Mouse (Mus musculus) MEL (cell line): ENCODE data around the gene Tssk6. TPM values are rescaled to one million over a fixed set of nuclear protein-coding genes. Genes with fewer than 3 reads are reported as not detected.

Experiments
- DNase-seq: peaks from one replicate; pipeline ENCODE4 v3.0.0; 2011; ENCODE audit warnings: low read depth, low spot score
- H3K27ac ChIP-seq: 2 replicates; pipeline ENCODE4 v1.5.1; 2012; ENCODE audit warnings: low read depth, mild to moderate bottlenecking, control low read depth, low read length, moderate library complexity; ENCODE audit not compliant: control insufficient read depth
- H3K27me3 ChIP-seq, 2 experiments: fragments of 150-350 bp in 1 of 2; sonication (generic) in 1 of 2; 2 replicates each; pipeline ENCODE4 v1.6.1; 2012; ENCODE audit warnings: low read length in 2 of 2, mild to moderate bottlenecking in 2 of 2, improper control_type of control experiment in 1 of 2, moderate library complexity in 1 of 2; ENCODE audit not compliant: insufficient read depth in 2 of 2, control insufficient read depth in 1 of 2
- H3K36me3 ChIP-seq, 2 experiments: 2 replicates each; pipeline ENCODE4 v1.6.1; 2012 to 2014; ENCODE audit warnings: low read length in 2 of 2, improper control_type of control experiment in 1 of 2, inconsistent platforms in 1 of 2, mild to moderate bottlenecking in 1 of 2; ENCODE audit not compliant: insufficient read depth in 2 of 2, control insufficient read depth in 1 of 2
- H3K4me1 ChIP-seq, 2 experiments: fragments of 150-350 bp in 1 of 2; sonication (generic) in 1 of 2; 2 replicates each; pipeline ENCODE4 v1.6.1; 2012; ENCODE audit warnings: low read length in 2 of 2, improper control_type of control experiment in 1 of 2, mild to moderate bottlenecking in 1 of 2; ENCODE audit not compliant: insufficient read depth in 2 of 2, control insufficient read depth in 1 of 2
- H3K4me3 ChIP-seq, 2 experiments: fragments of 150-350 bp in 1 of 2; sonication (generic) in 1 of 2; 2 replicates each; pipeline ENCODE4 v1.5.1; 2012; ENCODE audit warnings: low read depth in 2 of 2, low read length in 2 of 2, mild to moderate bottlenecking in 2 of 2, moderate library complexity in 2 of 2, control low read depth in 1 of 2, improper control_type of control experiment in 1 of 2; ENCODE audit not compliant: control insufficient read depth in 1 of 2, insufficient read depth in 1 of 2
- H3K79me2 ChIP-seq: 2 replicates; pipeline ENCODE4 v1.6.1; 2012; ENCODE audit warnings: mild to moderate bottlenecking, low read length, moderate library complexity; ENCODE audit not compliant: control insufficient read depth, poor library complexity, insufficient read depth
- H3K9ac ChIP-seq: 2 replicates; pipeline ENCODE4 v1.6.1; 2012; ENCODE audit warnings: low read depth, mild to moderate bottlenecking, control low read depth, low read length, moderate library complexity; ENCODE audit not compliant: control insufficient read depth, poor library complexity, severe bottlenecking
- H3K9me3 ChIP-seq: fragments of 150-350 bp; sonication (generic); replicated peaks from 2 replicates; pipeline ENCODE4 v1.6.1; 2012; ENCODE audit warnings: mild to moderate bottlenecking, low read length, improper control_type of control experiment, moderate library complexity; ENCODE audit not compliant: insufficient read depth
- CHD2 ChIP-seq: IDR thresholded peaks from 2 replicates; pipeline ENCODE4 v1.6.1; 2011; ENCODE audit warnings: low read length, improper control_type of control experiment
- E2F4 ChIP-seq: IDR thresholded peaks from 2 replicates; pipeline ENCODE4 v1.6.1; 2011; ENCODE audit warnings: low read depth, low read length, improper control_type of control experiment, borderline replicate concordance
- ELF1 ChIP-seq: IDR thresholded peaks from 2 replicates; pipeline ENCODE4 v1.6.1; 2014; ENCODE audit warnings: low read depth, mild to moderate bottlenecking, inconsistent platforms, low read length, improper control_type of control experiment, moderate library complexity
- EP300 ChIP-seq, 2 experiments: IDR thresholded peaks; 2 replicates each; pipeline ENCODE4 v1.6.1; 2011; ENCODE audit warnings: improper control_type of control experiment in 2 of 2, low read length in 2 of 2, low read depth in 1 of 2, mild to moderate bottlenecking in 1 of 2
- ETS1 ChIP-seq: IDR thresholded peaks from 2 replicates; pipeline ENCODE4 v1.6.1; 2012; ENCODE audit warnings: low read depth, mild to moderate bottlenecking, inconsistent platforms, low read length, improper control_type of control experiment, moderate library complexity
- GABPA ChIP-seq: IDR thresholded peaks from 2 replicates; pipeline ENCODE4 v1.6.1; 2012; ENCODE audit warnings: low read depth, mild to moderate bottlenecking, inconsistent platforms, low read length, improper control_type of control experiment, moderate library complexity
- GATA1 ChIP-seq: IDR thresholded peaks from 2 replicates; pipeline ENCODE4 v1.6.1; 2011; ENCODE audit warnings: low read depth, low read length, improper control_type of control experiment
- HCFC1 ChIP-seq: IDR thresholded peaks from 2 replicates; pipeline ENCODE4 v1.6.1; 2012; ENCODE audit warnings: low read depth, mild to moderate bottlenecking, inconsistent platforms, low read length, improper control_type of control experiment, moderate library complexity
- MAX ChIP-seq: IDR thresholded peaks from 2 replicates; pipeline ENCODE4 v1.6.1; 2011; ENCODE audit warnings: low read length, improper control_type of control experiment
- MAZ ChIP-seq: IDR thresholded peaks from 2 replicates; pipeline ENCODE4 v1.6.1; 2012; ENCODE audit warnings: low read depth, mild to moderate bottlenecking, inconsistent platforms, low read length, improper control_type of control experiment
- MEF2A ChIP-seq: IDR thresholded peaks from 2 replicates; pipeline ENCODE4 v1.6.1; 2014; ENCODE audit warnings: low read depth, mild to moderate bottlenecking, inconsistent platforms, low read length, improper control_type of control experiment; ENCODE audit not compliant: poor library complexity, insufficient replicate concordance, severe bottlenecking; ENCODE audit errors: extremely low read depth
- NELFE ChIP-seq: IDR thresholded peaks from 2 replicates; pipeline ENCODE4 v1.6.1; 2011; ENCODE audit warnings: low read depth, low read length, improper control_type of control experiment
- POLR2AphosphoS5 ChIP-seq: IDR thresholded peaks from 2 replicates; pipeline ENCODE4 v1.6.1; 2012; ENCODE audit warnings: low read depth, borderline replicate concordance, mild to moderate bottlenecking, inconsistent platforms, low read length, moderate library complexity, mixed read lengths
- SIN3A ChIP-seq: IDR thresholded peaks from 2 replicates; pipeline ENCODE4 v1.6.1; 2012; ENCODE audit warnings: low read length, improper control_type of control experiment, inconsistent platforms
- SMC3 ChIP-seq: IDR thresholded peaks from 2 replicates; pipeline ENCODE4 v1.6.1; 2011; ENCODE audit warnings: low read depth, low read length, improper control_type of control experiment
- TAL1 ChIP-seq: IDR thresholded peaks from 2 replicates; pipeline ENCODE4 v1.6.1; 2012; ENCODE audit warnings: mild to moderate bottlenecking, inconsistent platforms, low read length, moderate library complexity, mixed read lengths
- TBP ChIP-seq: IDR thresholded peaks from 2 replicates; pipeline ENCODE4 v1.8.0; 2011; ENCODE audit warnings: low read depth, low read length, improper control_type of control experiment
- USF2 ChIP-seq, 2 experiments: IDR thresholded peaks; 2 replicates each; pipeline ENCODE4 v1.6.1; 2011 to 2012; ENCODE audit warnings: improper control_type of control experiment in 2 of 2, low read length in 2 of 2, borderline replicate concordance in 1 of 2, inconsistent platforms in 1 of 2, low read depth in 1 of 2, mild to moderate bottlenecking in 1 of 2; ENCODE audit not compliant: insufficient read depth in 1 of 2
- ZC3H11A ChIP-seq: IDR thresholded peaks from 2 replicates; pipeline ENCODE4 v1.6.1; 2012; ENCODE audit warnings: low read depth, mild to moderate bottlenecking, inconsistent platforms, low read length, improper control_type of control experiment
- polyA plus RNA-seq, 2 experiments: library from polyadenylated mRNA; stranded (reverse) in 1 of 2; unstranded in 1 of 2; fragments of >175 nt in 1 of 2; fragments of >200 nt in 1 of 2; gene quantifications; 2 replicates each; pipeline versions ENCODE4 v1.2.1 to v1.2.4; 2012; ENCODE audit warnings: low replicate concordance in 2 of 2, low read depth in 1 of 2; ENCODE audit not compliant: insufficient read length in 2 of 2, insufficient read depth in 1 of 2, missing spikeins in 1 of 2
- total RNA-seq: library from RNA; depleted of rRNA; stranded (reverse); fragments of 300-350 nt; gene quantifications from 2 replicates; pipeline ENCODE4 v1.2.3, GENCODE M21; 2012

Gene Tssk6
- total and polyA plus RNA-seq, 3 experiments, result 3.4 to 3.8 TPM; not detected in 1

DNA sequence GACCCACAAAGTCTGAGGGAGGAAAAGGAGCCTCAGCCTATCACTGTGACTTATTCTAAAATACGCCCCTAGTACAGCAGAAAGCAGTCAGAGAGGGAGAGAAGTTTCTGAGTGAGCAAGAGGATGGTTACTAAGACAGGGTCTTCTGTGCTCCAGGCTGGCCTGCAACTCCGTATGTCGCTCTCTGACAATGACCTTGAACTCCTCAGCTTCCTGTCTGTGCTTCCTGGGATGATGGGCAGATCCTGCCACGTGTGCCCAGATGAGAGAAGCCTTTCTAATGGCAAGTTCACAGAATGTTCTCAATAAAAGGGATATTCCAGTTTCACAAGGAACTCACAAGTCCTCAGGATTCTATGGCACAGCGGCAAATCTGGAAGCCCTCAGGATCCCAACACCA is 32.6 kb downstream of the Tssk6 start:
- Histone ChIP-seq H3K4me1 (peaks cover 0 to under 1% of the 10 kb centered on the region in 2 experiments; a peak in 2 of 4 replicates), H3K36me3 (peaks cover 0 to 2% of the 10 kb centered on the region in 2 experiments; a peak in 2 of 4 replicates), H3K9ac (no peak overlapping the region), H3K27me3 (no peaks in the 10 kb centered on the region), H3K27ac (no peak overlapping the region), H3K9me3 (no peaks in the 10 kb centered on the region), H3K4me3 (no peak overlapping the region), H3K79me2 (peaks cover 15% of the 10 kb centered on the region)
- no peak for DNase-seq
- TF ChIP-seq TAL1, result no peak
- TF ChIP-seq POLR2AphosphoS5, result no peak
- no peak for TF ChIP-seq USF2 (IDR thresholded peaks at IDR 0.05; ENCODE audit: borderline replicate concordance in 1 of 2, insufficient read depth in 1 of 2, low read depth in 1 of 2, low read length in 2 of 2)

- H3K9ac ChIP-seq, result no peak overlapping the region
- H3K79me2 ChIP-seq, result peaks cover 23% of the 10 kb centered on the region
- H3K4me3 ChIP-seq, result no peak overlapping the region
- H3K9me3 ChIP-seq, result no peaks in the 10 kb centered on the region
- TF ChIP-seq MAX, result no peak
- TF ChIP-seq CHD2, result no peak
- no peak for TF ChIP-seq GATA1
- no peak for TF ChIP-seq USF2 (IDR thresholded peaks at IDR 0.05; ENCODE audit: borderline replicate concordance in 1 of 2, insufficient read depth in 1 of 2, low read depth in 1 of 2, low read length in 2 of 2)
- TF ChIP-seq MEF2A, result no peak
- TF ChIP-seq POLR2AphosphoS5, result no peak
- TF ChIP-seq E2F4, result no peak
- TF ChIP-seq GABPA, result no peak
- TF ChIP-seq HCFC1, result no peak
- no peak for TF ChIP-seq ETS1
- TF ChIP-seq SIN3A, result no peak
- TF ChIP-seq ELF1, result no peak
- no peak for TF ChIP-seq NELFE
- TF ChIP-seq EP300 (IDR thresholded peaks at IDR 0.05; ENCODE audit: low read depth in 1 of 2, low read length in 2 of 2), result no peak
- no peak for TF ChIP-seq SMC3
- TF ChIP-seq TBP, result no peak
- no peak for TF ChIP-seq ZC3H11A
- TF ChIP-seq MAZ, result no peak
- TF ChIP-seq, all 39 proteins: peak for 0
- Histone ChIP-seq H3K36me3 (peaks cover 2 to 4% of the 10 kb centered on the region in 2 experiments; a peak in 3 of 4 replicates), H3K27ac (no peak overlapping the region), H3K27me3 (no peaks in the 10 kb centered on the region), H3K4me1 (peaks cover 0 to 8% of the 10 kb centered on the region in 2 experiments; a peak in 2 of 4 replicates)
- no peak for DNase-seq
Observed at GRCm38 (mm10) chr8:69935431-69935830, 33.4 kb downstream of the Tssk6 start.
